Mouse (Mus musculus): ENCODE results near the gene Alg14.

GRCm38 (mm10) chr3:121348792-121349191 lies 57.2 kb downstream of the Alg14 start:
- TF ChIP-seq CTCF (IDR thresholded peaks at IDR 0.05; ENCODE audit: control insufficient read depth, insufficient read depth, insufficient read length) (no peak), MYOD1 (IDR thresholded peaks at IDR 0.05; ENCODE audit: control insufficient read depth, insufficient read length, low read depth) (no peak), MAX (IDR thresholded peaks at IDR 0.05) (no peak), CEBPB (IDR thresholded peaks at IDR 0.05; ENCODE audit: low read depth) (no peak)

Data from C2C12 (cell line).